Mouse (Mus musculus) spleen, adult 2 months (tissue): ENCODE data around the gene Fgfr2. TPM values are rescaled to one million over a fixed set of nuclear protein-coding genes. Genes with fewer than 3 reads are reported as not detected.

Experiments used
- DNase-seq, 2 experiments: peaks; one replicate each; pipeline versions ENCODE4 v3.0.0 to v3.0.0-alpha.2; 2012 to 2021; ENCODE audit warnings: low spot score in 2 of 2, low read depth in 1 of 2
- H3K27ac ChIP-seq: fragments of 200-500 bp; 2 replicates; pipeline ENCODE4 v1.5.1; 2012; ENCODE audit warnings: low read length, inconsistent platforms; ENCODE audit not compliant: insufficient read depth
- H3K27me3 ChIP-seq: fragments of 200-500 bp; 2 replicates; pipeline ENCODE4 v1.6.1; 2012; ENCODE audit warnings: mild to moderate bottlenecking, moderate library complexity, low read length, inconsistent platforms; ENCODE audit not compliant: control insufficient read depth, insufficient read depth
- H3K36me3 ChIP-seq: fragments of 200-500 bp; 2 replicates; pipeline ENCODE4 v1.6.1; 2012; ENCODE audit warnings: mild to moderate bottlenecking, low read length, inconsistent platforms; ENCODE audit not compliant: control insufficient read depth, insufficient read depth
- H3K4me1 ChIP-seq: fragments of 200-500 bp; 2 replicates; pipeline ENCODE4 v1.6.1; 2011; ENCODE audit warnings: inconsistent platforms; ENCODE audit not compliant: control insufficient read depth, insufficient read depth, insufficient read length
- H3K4me3 ChIP-seq: fragments of 200-500 bp; 2 replicates; pipeline ENCODE4 v1.5.1; 2011; ENCODE audit warnings: mild to moderate bottlenecking, inconsistent platforms; ENCODE audit not compliant: insufficient read depth, insufficient read length; ENCODE audit errors: extremely low read depth
- CTCF ChIP-seq: fragments of 200-500 bp; IDR thresholded peaks from 2 replicates; pipeline ENCODE4 v1.5.1; 2011; ENCODE audit warnings: mild to moderate bottlenecking, inconsistent platforms; ENCODE audit not compliant: insufficient read depth, insufficient read length, insufficient replicate concordance; ENCODE audit errors: extremely low read depth
- POLR2A ChIP-seq: fragments of 200-500 bp; IDR thresholded peaks from 2 replicates; pipeline ENCODE4 v1.6.1; 2011; ENCODE audit warnings: low read depth, low read length, inconsistent platforms
- WGBS: fragments of 180-500 bp; shearing (Covaris S2); methylation state at CpG from one replicate; pipeline ENCODE4 v1.1.7; 2018; 5-methylcytosine and 5-hydroxymethylcytosine counted together
- polyA plus RNA-seq: library from polyadenylated mRNA; depleted of rRNA; stranded (reverse); fragments of >200 nt; gene quantifications from 2 replicates; pipeline ENCODE4 v1.2.3, GENCODE M21; 2012

Gene Fgfr2
- polyA plus RNA-seq, 1 experiment = 1.6 TPM

- WGBS = 10% methylated on average over 5 of the region's 5 CpGs
- no peak for DNase-seq
- Histone ChIP-seq H3K4me1 (peaks cover 23% of the 10 kb centered on the region), H3K27ac (no peak overlapping the region), H3K27me3 (peaks cover 61% of the 10 kb centered on the region), H3K36me3 (no peaks in the 10 kb centered on the region), H3K4me3 (no peak overlapping the region)
- TF ChIP-seq CTCF = no peak
- TF ChIP-seq POLR2A = no peak
Observed at GRCm38 (mm10) chr7:131552781-131553180, 1570.4 kb downstream of the Fgfr2 start.

- 8% methylated on average over 42 of the region's 42 CpGs for WGBS
- TF ChIP-seq CTCF (no peak), POLR2A (no peak)
- Histone ChIP-seq H3K4me3 (no peak overlapping the region), H3K27me3 (peaks cover 60% of the 10 kb centered on the region), H3K27ac (no peak overlapping the region), H3K36me3 (no peaks in the 10 kb centered on the region), H3K4me1 (peaks cover 20% of the 10 kb centered on the region)
- no peak for DNase-seq
Observed at GRCm38 (mm10) chr7:131551931-131552741, 1571.0 kb downstream of the Fgfr2 start.

GRCm38 (mm10) chr7:131551471-131551870 is 1571.7 kb downstream of the Fgfr2 start:
- no peak for DNase-seq
- Histone ChIP-seq H3K4me1 (peaks cover 19% of the 10 kb centered on the region), H3K4me3 (no peak overlapping the region), H3K36me3 (no peaks in the 10 kb centered on the region), H3K27ac (no peak overlapping the region), H3K27me3 (peaks cover 56% of the 10 kb centered on the region)
- TF ChIP-seq CTCF (no peak), POLR2A (no peak)
- WGBS = 11% methylated on average over 4 of the region's 4 CpGs

GRCm38 (mm10) chr7:131548473-131548872 is 1574.7 kb downstream of the Fgfr2 start, which contains the start of gene Hmx2:
Hmx2 (plus strand) TSS chr7:131548773.
- TF ChIP-seq POLR2A (no peak), CTCF (no peak)
- H3K36me3 ChIP-seq = no peaks in the 10 kb centered on the region
- WGBS = 6% methylated on average over 3 of the region's 3 CpGs
- peaks cover 47% of the 10 kb centered on the region for H3K27me3 ChIP-seq
- no peak within 1 kb of the TSS for H3K27ac ChIP-seq
- no peak within 1 kb of the TSS for H3K4me3 ChIP-seq
- DNase-seq = no peak
- H3K4me1 ChIP-seq = peaks cover 10% of the 10 kb centered on the region; the same call in 1 of the 2 replicates

GRCm38 (mm10) chr7:131547481-131547880 is 1575.7 kb downstream of the Fgfr2 start:
- TF ChIP-seq CTCF (no peak), POLR2A (no peak)
- no peak overlapping the region for H3K27ac ChIP-seq
- H3K36me3 ChIP-seq = no peaks in the 10 kb centered on the region
- H3K4me1 ChIP-seq = peaks cover 12% of the 10 kb centered on the region; the same call in 1 of the 2 replicates
- peaks cover 54% of the 10 kb centered on the region for H3K27me3 ChIP-seq
- DNase-seq = no peak
- H3K4me3 ChIP-seq = no peak overlapping the region
- WGBS = 6% methylated on average over 5 of the region's 5 CpGs

- WGBS = 4% methylated on average over 2 of the region's 2 CpGs
- no peak for DNase-seq
- Histone ChIP-seq H3K4me1 (peaks cover 18% of the 10 kb centered on the region; the same call in 1 of the 2 replicates), H3K27ac (no peak overlapping the region), H3K4me3 (no peak overlapping the region), H3K36me3 (no peaks in the 10 kb centered on the region), H3K27me3 (peaks cover 53% of the 10 kb centered on the region)
- no peak for TF ChIP-seq CTCF
- no peak for TF ChIP-seq POLR2A
Observed at GRCm38 (mm10) chr7:131546423-131546822, 1576.7 kb downstream of the Fgfr2 start.
